Mouse (Mus musculus) limb, embryonic 11.5 days (tissue): ENCODE data around the gene Jsrp1. TPM values are rescaled to one million over a fixed set of nuclear protein-coding genes. Genes with fewer than 3 reads are reported as not detected.
A peak's percentile ranks its signal among the peaks of the same experiment; 100 is the strongest.

ENCODE experiments used
- ATAC-seq: fragments of 200-750 bp; cut with Nextera tagmentation; 2 replicates; pipeline ENCODE4 v1.8.0; 2017; ENCODE audit warnings: low read depth; ENCODE audit not compliant: insufficient number of reproducible peaks, low FRiP score, low TSS enrichment
- DNase-seq: peaks from one replicate; pipeline ENCODE4 v3.0.0-alpha.2; 2015; ENCODE audit warnings: low spot score
- H3K27ac ChIP-seq: fragments of 300-500 bp; sonication (generic); replicated peaks from 2 replicates; pipeline ENCODE4 v1.5.1; 2014; ENCODE audit warnings: low read depth, mild to moderate bottlenecking, low read length
- H3K27me3 ChIP-seq: fragments of 300-500 bp; sonication (generic); 2 replicates; pipeline ENCODE4 v1.6.1; 2014; ENCODE audit warnings: mild to moderate bottlenecking, low read length, mixed read lengths; ENCODE audit not compliant: control insufficient read depth, insufficient read depth
- H3K36me3 ChIP-seq: fragments of 300-500 bp; sonication (generic); 2 replicates; pipeline ENCODE4 v1.6.1; 2014; ENCODE audit warnings: mild to moderate bottlenecking, low read length, moderate library complexity, mixed read lengths; ENCODE audit not compliant: control insufficient read depth, insufficient read depth
- H3K4me1 ChIP-seq: fragments of 300-500 bp; sonication (generic); 2 replicates; pipeline ENCODE4 v1.6.1; 2014; ENCODE audit warnings: low read length, mixed read lengths; ENCODE audit not compliant: control insufficient read depth, insufficient read depth
- H3K4me2 ChIP-seq: fragments of 300-500 bp; sonication (generic); 2 replicates; pipeline ENCODE4 v1.6.1; 2014; ENCODE audit warnings: low read depth, mild to moderate bottlenecking, moderate library complexity; ENCODE audit not compliant: severe bottlenecking
- H3K4me3 ChIP-seq: fragments of 300-500 bp; sonication (generic); 2 replicates; pipeline ENCODE4 v1.5.1; 2014; ENCODE audit warnings: low read depth, low read length
- H3K9ac ChIP-seq: fragments of 300-500 bp; sonication (generic); 2 replicates; pipeline ENCODE4 v1.6.1; 2014; ENCODE audit warnings: mild to moderate bottlenecking, low read length
- H3K9me3 ChIP-seq: fragments of 300-500 bp; sonication (generic); 2 replicates; pipeline ENCODE4 v1.6.1; 2016; ENCODE audit warnings: low read length; ENCODE audit not compliant: control insufficient read depth
- WGBS: fragments of 180-500 bp; shearing (Covaris S2); extraction: QIAGEN DNeasy Blood & Tissue Kit; methylation state at CpG from one replicate; pipeline ENCODE4 v1.1.7; 2014; 5-methylcytosine and 5-hydroxymethylcytosine counted together
- polyA plus RNA-seq: library from polyadenylated mRNA; unstranded; fragments of >200 nt; fragmentation: Nextera tagmentation; extraction: Ambion mirVana; gene quantifications from 2 replicates; pipeline ENCODE4 v1.2.1, GENCODE M21; 2014

The Jsrp1 gene
- polyA plus RNA-seq, 1 experiment from 2014 or later, result 0.40 TPM

GRCm38 (mm10) chr10:80854913-80855748, 41.8 kb upstream of the Jsrp1 start, which contains the start of the genes Lsm7 and Sppl2b:
Lsm7 (minus strand) TSS chr10:80855209.
Sppl2b (plus strand) TSS chr10:80855275.
- Histone ChIP-seq H3K36me3 (peaks cover 10% of the 10 kb centered on the region), H3K27ac (no peak within 1 kb of the TSS), H3K9me3 (no peaks in the 10 kb centered on the region), H3K27me3 (no peaks in the 10 kb centered on the region), H3K4me3 (peak within 1 kb of the TSS; percentile 96), H3K4me1 (peaks cover 10% of the 10 kb centered on the region), H3K9ac (peak within 1 kb of the TSS; percentile 86), H3K4me2 (peak within 1 kb of the TSS; percentile 99)
- peak; percentile 75 for ATAC-seq
- DNase-seq, result peak; percentile 97
- under 1% methylated on average over 79 of the region's 81 CpGs for WGBS

- no peaks in the 10 kb centered on the region for H3K9me3 ChIP-seq
- no peak overlapping the region for H3K4me3 ChIP-seq
- H3K4me2 ChIP-seq, result no peak overlapping the region
- DNase-seq (no peak), ATAC-seq (no peak)
- peaks cover 6% of the 10 kb centered on the region; the same call in 1 of the 2 replicates for H3K4me1 ChIP-seq
- no peak overlapping the region for H3K27ac ChIP-seq
- WGBS, result 11% methylated on average over 10 of the region's 10 CpGs
- H3K9ac ChIP-seq, result no peak overlapping the region
- H3K27me3 ChIP-seq, result peaks cover 21% of the 10 kb centered on the region
- peaks cover 10% of the 10 kb centered on the region for H3K36me3 ChIP-seq
Measured at GRCm38 (mm10) chr10:80848571-80848970, 35.3 kb upstream of the Jsrp1 start.

GRCm38 (mm10) chr10:80845732-80846131, 32.4 kb upstream of the Jsrp1 start:
- Histone ChIP-seq H3K36me3 (no peaks in the 10 kb centered on the region), H3K4me3 (no peak overlapping the region), H3K9me3 (no peaks in the 10 kb centered on the region), H3K4me1 (peaks cover 10% of the 10 kb centered on the region; the same call in 1 of the 2 replicates), H3K27ac (no peak overlapping the region), H3K27me3 (peaks cover 37% of the 10 kb centered on the region), H3K9ac (no peak overlapping the region), H3K4me2 (no peak overlapping the region)
- DNase-seq, result no peak
- ATAC-seq, result no peak
- WGBS, result 83% methylated on average over 12 of the region's 12 CpGs

GRCm38 (mm10) chr10:80845055-80845693, 31.9 kb upstream of the Jsrp1 start:
- H3K9ac ChIP-seq, result no peak overlapping the region; the same call in 1 of the 2 replicates
- no peak overlapping the region for H3K4me2 ChIP-seq
- H3K4me3 ChIP-seq, result no peak overlapping the region
- DNase-seq (no peak), ATAC-seq (no peak)
- peaks cover 10% of the 10 kb centered on the region; the same call in 1 of the 2 replicates for H3K4me1 ChIP-seq
- WGBS, result 59% methylated on average over 8 of the region's 8 CpGs
- no peaks in the 10 kb centered on the region for H3K36me3 ChIP-seq
- H3K9me3 ChIP-seq, result no peaks in the 10 kb centered on the region
- no peak overlapping the region for H3K27ac ChIP-seq
- peaks cover 37% of the 10 kb centered on the region for H3K27me3 ChIP-seq

- no peaks in the 10 kb centered on the region for H3K9me3 ChIP-seq
- no peaks in the 10 kb centered on the region for H3K36me3 ChIP-seq
- peak within 1 kb of the TSS; percentile 75 for H3K4me2 ChIP-seq
- H3K27ac ChIP-seq, result no peak within 1 kb of the TSS
- peaks cover 10% of the 10 kb centered on the region; the same call in 1 of the 2 replicates for H3K4me1 ChIP-seq
- peak within 1 kb of the TSS; percentile 50 for H3K9ac ChIP-seq
- ATAC-seq, result no peak
- WGBS, result 5% methylated on average over 37 of the region's 51 CpGs
- no peak for DNase-seq
- H3K27me3 ChIP-seq, result peaks cover 37% of the 10 kb centered on the region
- peak within 1 kb of the TSS; percentile 31 for H3K4me3 ChIP-seq
Measured at GRCm38 (mm10) chr10:80843931-80844547, 30.7 kb upstream of the Jsrp1 start, which contains the start of gene Lingo3. Lingo3 (minus strand) TSS chr10:80844039.

- Histone ChIP-seq H3K4me3 (peak overlapping the region; percentile 31), H3K27ac (no peak overlapping the region), H3K27me3 (peaks cover 37% of the 10 kb centered on the region), H3K4me2 (peak overlapping the region; percentile 75), H3K4me1 (peaks cover 10% of the 10 kb centered on the region; the same call in 1 of the 2 replicates), H3K9me3 (no peaks in the 10 kb centered on the region), H3K9ac (peak overlapping the region; percentile 50), H3K36me3 (no peaks in the 10 kb centered on the region)
- ATAC-seq (no peak), DNase-seq (no peak)
- WGBS, result 12% methylated on average over 28 of the region's 32 CpGs
Measured at GRCm38 (mm10) chr10:80843087-80843930, 30.0 kb upstream of the Jsrp1 start.

- 87% methylated on average over 15 of the region's 15 CpGs for WGBS
- peaks cover 10% of the 10 kb centered on the region; the same call in 1 of the 2 replicates for H3K4me1 ChIP-seq
- H3K4me3 ChIP-seq, result no peak overlapping the region
- H3K27me3 ChIP-seq, result peaks cover 37% of the 10 kb centered on the region
- H3K4me2 ChIP-seq, result no peak overlapping the region
- ATAC-seq (no peak), DNase-seq (no peak)
- H3K27ac ChIP-seq, result no peak overlapping the region
- no peaks in the 10 kb centered on the region for H3K9me3 ChIP-seq
- H3K36me3 ChIP-seq, result no peaks in the 10 kb centered on the region
- H3K9ac ChIP-seq, result no peak overlapping the region
Measured at GRCm38 (mm10) chr10:80842334-80842733, 29.0 kb upstream of the Jsrp1 start.
